Mouse (Mus musculus) ES-Bruce4 (cell line): Measurements from ENCODE around the gene Khdc4.

Experiments
- CTCF ChIP-seq: IDR thresholded peaks from one replicate; pipeline ENCODE4 v1.8.1; 2011; ENCODE audit warnings: low read depth, low read length
- POLR2A ChIP-seq: IDR thresholded peaks from one replicate; pipeline ENCODE4 v1.8.1; 2011; ENCODE audit warnings: low read length; ENCODE audit not compliant: insufficient read depth

DNA sequence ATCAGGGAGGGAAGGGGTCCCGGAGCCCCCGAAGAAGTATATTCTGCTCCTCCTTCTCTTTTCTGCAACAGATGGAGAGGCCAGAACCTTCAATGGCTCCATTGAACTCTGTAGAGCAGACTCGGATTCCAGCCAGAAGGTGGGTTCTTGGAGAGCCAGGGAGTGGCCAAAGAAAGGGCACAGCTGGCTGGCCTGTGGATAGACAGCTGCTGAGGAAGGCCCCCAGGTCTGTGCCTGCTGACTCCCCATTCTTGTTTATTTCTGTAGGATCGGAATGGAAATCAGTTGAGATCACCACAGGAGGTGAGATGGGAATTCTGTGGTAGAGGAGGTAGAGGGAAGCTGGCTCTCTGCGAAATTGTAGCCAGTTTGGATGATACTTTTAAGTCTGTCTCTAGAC is 42.5 kb upstream of the Khdc4 start:
- TF ChIP-seq CTCF, result no peak
- no peak for TF ChIP-seq POLR2A
